Mouse (Mus musculus) MEL (cell line): ENCODE results near the gene Stk39. TPM values are rescaled to one million over a fixed set of nuclear protein-coding genes. Genes with fewer than 3 reads are reported as not detected.

ENCODE experiments used
- DNase-seq: peaks from one replicate; pipeline ENCODE4 v3.0.0; 2011; ENCODE audit warnings: low read depth, low spot score
- H3K27ac ChIP-seq: 2 replicates; pipeline ENCODE4 v1.5.1; 2012; ENCODE audit warnings: low read depth, mild to moderate bottlenecking, control low read depth, low read length, moderate library complexity; ENCODE audit not compliant: control insufficient read depth
- H3K27me3 ChIP-seq, 2 experiments: fragments of 150-350 bp in 1 of 2; sonication (generic) in 1 of 2; 2 replicates each; pipeline ENCODE4 v1.6.1; 2012; ENCODE audit warnings: low read length in 2 of 2, mild to moderate bottlenecking in 2 of 2, improper control_type of control experiment in 1 of 2, moderate library complexity in 1 of 2; ENCODE audit not compliant: insufficient read depth in 2 of 2, control insufficient read depth in 1 of 2
- H3K36me3 ChIP-seq, 2 experiments: 2 replicates each; pipeline ENCODE4 v1.6.1; 2012 to 2014; ENCODE audit warnings: low read length in 2 of 2, improper control_type of control experiment in 1 of 2, inconsistent platforms in 1 of 2, mild to moderate bottlenecking in 1 of 2; ENCODE audit not compliant: insufficient read depth in 2 of 2, control insufficient read depth in 1 of 2
- H3K4me1 ChIP-seq, 2 experiments: fragments of 150-350 bp in 1 of 2; sonication (generic) in 1 of 2; 2 replicates each; pipeline ENCODE4 v1.6.1; 2012; ENCODE audit warnings: low read length in 2 of 2, improper control_type of control experiment in 1 of 2, mild to moderate bottlenecking in 1 of 2; ENCODE audit not compliant: insufficient read depth in 2 of 2, control insufficient read depth in 1 of 2
- H3K4me3 ChIP-seq, 2 experiments: fragments of 150-350 bp in 1 of 2; sonication (generic) in 1 of 2; 2 replicates each; pipeline ENCODE4 v1.5.1; 2012; ENCODE audit warnings: low read depth in 2 of 2, low read length in 2 of 2, mild to moderate bottlenecking in 2 of 2, moderate library complexity in 2 of 2, control low read depth in 1 of 2, improper control_type of control experiment in 1 of 2; ENCODE audit not compliant: control insufficient read depth in 1 of 2, insufficient read depth in 1 of 2
- H3K79me2 ChIP-seq: 2 replicates; pipeline ENCODE4 v1.6.1; 2012; ENCODE audit warnings: mild to moderate bottlenecking, low read length, moderate library complexity; ENCODE audit not compliant: control insufficient read depth, poor library complexity, insufficient read depth
- H3K9ac ChIP-seq: 2 replicates; pipeline ENCODE4 v1.6.1; 2012; ENCODE audit warnings: low read depth, mild to moderate bottlenecking, control low read depth, low read length, moderate library complexity; ENCODE audit not compliant: control insufficient read depth, poor library complexity, severe bottlenecking
- H3K9me3 ChIP-seq: fragments of 150-350 bp; sonication (generic); replicated peaks from 2 replicates; pipeline ENCODE4 v1.6.1; 2012; ENCODE audit warnings: mild to moderate bottlenecking, low read length, improper control_type of control experiment, moderate library complexity; ENCODE audit not compliant: insufficient read depth
- CHD1 ChIP-seq: IDR thresholded peaks from 2 replicates; pipeline ENCODE4 v1.6.1; 2012; ENCODE audit warnings: low read depth, mild to moderate bottlenecking, inconsistent platforms, low read length, improper control_type of control experiment
- CTCF ChIP-seq, 3 experiments: IDR thresholded peaks in 2 of 3; conservative IDR thresholded peaks in 1 of 3; 2 replicates each; pipeline ENCODE4 v1.5.1; 2011 to 2012; ENCODE audit warnings: low read length in 3 of 3, low read depth in 2 of 3, mild to moderate bottlenecking in 2 of 3, improper control_type of control experiment in 1 of 3, inconsistent platforms in 1 of 3, mixed read lengths in 1 of 3, moderate library complexity in 1 of 3; ENCODE audit not compliant: control insufficient read depth in 1 of 3, insufficient read depth in 1 of 3, poor library complexity in 1 of 3, severe bottlenecking in 1 of 3
- ELF1 ChIP-seq: IDR thresholded peaks from 2 replicates; pipeline ENCODE4 v1.6.1; 2014; ENCODE audit warnings: low read depth, mild to moderate bottlenecking, inconsistent platforms, low read length, improper control_type of control experiment, moderate library complexity
- EP300 ChIP-seq, 2 experiments: IDR thresholded peaks; 2 replicates each; pipeline ENCODE4 v1.6.1; 2011; ENCODE audit warnings: improper control_type of control experiment in 2 of 2, low read length in 2 of 2, low read depth in 1 of 2, mild to moderate bottlenecking in 1 of 2
- MAX ChIP-seq: IDR thresholded peaks from 2 replicates; pipeline ENCODE4 v1.6.1; 2011; ENCODE audit warnings: low read length, improper control_type of control experiment
- MAZ ChIP-seq: IDR thresholded peaks from 2 replicates; pipeline ENCODE4 v1.6.1; 2012; ENCODE audit warnings: low read depth, mild to moderate bottlenecking, inconsistent platforms, low read length, improper control_type of control experiment
- MEF2A ChIP-seq: IDR thresholded peaks from 2 replicates; pipeline ENCODE4 v1.6.1; 2014; ENCODE audit warnings: low read depth, mild to moderate bottlenecking, inconsistent platforms, low read length, improper control_type of control experiment; ENCODE audit not compliant: poor library complexity, insufficient replicate concordance, severe bottlenecking; ENCODE audit errors: extremely low read depth
- MYB ChIP-seq: IDR thresholded peaks from 2 replicates; pipeline ENCODE4 v1.6.1; 2011; ENCODE audit warnings: mild to moderate bottlenecking, low read depth, low read length, improper control_type of control experiment
- NELFE ChIP-seq: IDR thresholded peaks from 2 replicates; pipeline ENCODE4 v1.6.1; 2011; ENCODE audit warnings: low read depth, low read length, improper control_type of control experiment
- NRF1 ChIP-seq: IDR thresholded peaks from 2 replicates; pipeline ENCODE4 v1.6.1; 2014; ENCODE audit warnings: low read depth, mild to moderate bottlenecking, inconsistent platforms, low read length, improper control_type of control experiment, moderate library complexity; ENCODE audit not compliant: poor library complexity, insufficient read depth, severe bottlenecking
- POLR2A ChIP-seq, 2 experiments: IDR thresholded peaks; 2 replicates each; pipeline ENCODE4 v1.6.1; 2011 to 2012; ENCODE audit warnings: low read length in 2 of 2, mild to moderate bottlenecking in 2 of 2, control low read depth in 1 of 2, improper control_type of control experiment in 1 of 2, low read depth in 1 of 2, moderate library complexity in 1 of 2; ENCODE audit not compliant: control insufficient read depth in 1 of 2, insufficient read depth in 1 of 2, poor library complexity in 1 of 2
- POLR2AphosphoS2 ChIP-seq: IDR thresholded peaks from 2 replicates; pipeline ENCODE4 v1.6.1; 2011; ENCODE audit warnings: low read length, improper control_type of control experiment
- RAD21 ChIP-seq: IDR thresholded peaks from 2 replicates; pipeline ENCODE4 v1.6.1; 2011; ENCODE audit warnings: mild to moderate bottlenecking, low read depth, low read length, improper control_type of control experiment
- SIN3A ChIP-seq: IDR thresholded peaks from 2 replicates; pipeline ENCODE4 v1.6.1; 2012; ENCODE audit warnings: low read length, improper control_type of control experiment, inconsistent platforms
- TCF12 ChIP-seq: IDR thresholded peaks from 2 replicates; pipeline ENCODE4 v1.6.1; 2014; ENCODE audit warnings: low read depth, mild to moderate bottlenecking, inconsistent platforms, low read length, improper control_type of control experiment, moderate library complexity
- ZC3H11A ChIP-seq: IDR thresholded peaks from 2 replicates; pipeline ENCODE4 v1.6.1; 2012; ENCODE audit warnings: low read depth, mild to moderate bottlenecking, inconsistent platforms, low read length, improper control_type of control experiment
- ZMIZ1 ChIP-seq: IDR thresholded peaks from 2 replicates; pipeline ENCODE4 v1.6.1; 2012; ENCODE audit warnings: low read depth, mild to moderate bottlenecking, inconsistent platforms, low read length, improper control_type of control experiment, moderate library complexity
- ZNF384 ChIP-seq: IDR thresholded peaks from 2 replicates; pipeline ENCODE4 v1.6.1; 2012; ENCODE audit warnings: low read depth, mild to moderate bottlenecking, inconsistent platforms, low read length, improper control_type of control experiment
- polyA plus RNA-seq, 2 experiments: library from polyadenylated mRNA; stranded (reverse) in 1 of 2; unstranded in 1 of 2; fragments of >175 nt in 1 of 2; fragments of >200 nt in 1 of 2; gene quantifications; 2 replicates each; pipeline versions ENCODE4 v1.2.1 to v1.2.4; 2012; ENCODE audit warnings: low replicate concordance in 2 of 2, low read depth in 1 of 2; ENCODE audit not compliant: insufficient read length in 2 of 2, insufficient read depth in 1 of 2, missing spikeins in 1 of 2
- total RNA-seq: library from RNA; depleted of rRNA; stranded (reverse); fragments of 300-350 nt; gene quantifications from 2 replicates; pipeline ENCODE4 v1.2.3, GENCODE M21; 2012

The Stk39 gene
- total and polyA plus RNA-seq, 3 experiments, result not detected

DNA sequence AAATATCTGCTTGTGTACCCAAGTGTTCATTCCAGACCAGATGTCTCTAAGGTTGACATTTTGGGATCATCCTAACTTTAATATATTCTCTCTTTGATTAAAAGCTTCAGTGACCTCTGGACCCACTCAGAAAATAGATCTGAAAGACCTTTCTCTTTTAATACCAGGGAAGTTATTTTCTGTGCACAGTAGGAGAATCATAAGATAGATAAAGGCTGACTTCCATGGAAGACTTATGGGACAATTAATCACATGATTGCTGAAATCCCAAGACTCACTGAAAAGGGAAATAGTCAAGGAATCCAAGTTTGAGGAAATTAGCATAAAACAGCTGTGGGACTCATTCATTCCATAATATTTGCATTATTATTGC is 278.6 kb downstream of the Stk39 start:
- no peaks in the 10 kb centered on the region for H3K9me3 ChIP-seq
- no peaks in the 10 kb centered on the region for H3K36me3 ChIP-seq
- no peaks in the 10 kb centered on the region for H3K4me1 ChIP-seq
- DNase-seq, result no peak
- H3K27ac ChIP-seq, result no peak overlapping the region
- TF ChIP-seq POLR2A (IDR thresholded peaks at IDR 0.05; ENCODE audit: control insufficient read depth in 1 of 2, insufficient read depth in 1 of 2, low read depth in 1 of 2, low read length in 2 of 2, poor library complexity in 1 of 2) (no peak), ELF1 (no peak), MYB (no peak), MAZ (no peak), NELFE (no peak), MAX (no peak), RAD21 (no peak)
- H3K9ac ChIP-seq, result no peak overlapping the region
- H3K4me3 ChIP-seq, result no peak overlapping the region
- H3K27me3 ChIP-seq, result no peaks in the 10 kb centered on the region
- no peaks in the 10 kb centered on the region for H3K79me2 ChIP-seq

- H3K27me3 ChIP-seq, result no peaks in the 10 kb centered on the region
- no peak for DNase-seq
- no peaks in the 10 kb centered on the region for H3K9me3 ChIP-seq
- no peaks in the 10 kb centered on the region for H3K4me1 ChIP-seq
- TF ChIP-seq NRF1, result no peak
- TF ChIP-seq POLR2AphosphoS2, result no peak
- no peak for TF ChIP-seq POLR2A (IDR thresholded peaks at IDR 0.05; ENCODE audit: control insufficient read depth in 1 of 2, insufficient read depth in 1 of 2, low read depth in 1 of 2, low read length in 2 of 2, poor library complexity in 1 of 2)
- TF ChIP-seq MEF2A, result no peak
- TF ChIP-seq EP300 (IDR thresholded peaks at IDR 0.05; ENCODE audit: low read depth in 1 of 2, low read length in 2 of 2), result no peak
- TF ChIP-seq ZNF384, result no peak
- no peak for TF ChIP-seq ZC3H11A
- TF ChIP-seq SIN3A, result no peak
- TF ChIP-seq TCF12, result no peak
- TF ChIP-seq MAX, result no peak
- TF ChIP-seq CHD1, result no peak
- TF ChIP-seq CTCF (IDR thresholded peaks at IDR 0.05 in 2 of 3, conservative IDR thresholded peaks at IDR 0.05 in 1 of 3; ENCODE audit: control insufficient read depth in 1 of 3, insufficient read depth in 1 of 3, low read depth in 2 of 3, low read length in 3 of 3, poor library complexity in 1 of 3, severe bottlenecking in 1 of 3), result no peak
- no peak for TF ChIP-seq ZMIZ1
- no peak for TF ChIP-seq ELF1
- no peak overlapping the region for H3K4me3 ChIP-seq
- H3K9ac ChIP-seq, result no peak overlapping the region
- H3K36me3 ChIP-seq, result no peaks in the 10 kb centered on the region
- H3K27ac ChIP-seq, result no peak overlapping the region
- no peaks in the 10 kb centered on the region for H3K79me2 ChIP-seq
Measured at GRCm38 (mm10) chr2:68192605-68193464, 279.2 kb downstream of the Stk39 start.
